Comparison of ENCODE assay signal across 14 mouse cellular contexts in genomic region chr9:66206825-66207224, GRCm38 (mm10). TPM values are rescaled to one million over a fixed set of nuclear protein-coding genes. Genes with fewer than 3 reads are reported as not detected.
A peak's percentile ranks its signal among the peaks of the same experiment; 100 is the strongest.
DNase-seq lines count a peak whose midpoint lies in the region; ATAC-seq lines count a peak whose summit lies in the region.
"Had no signal": no experiment of that assay in that cellular context is flagged by ENCODE, and none has a peak within 500 bp of the region (broad histone marks: within the 10 kb centered on the region; RNA-seq: fewer than 3 reads in every experiment).

No protein-coding gene starts in this region.

- H3K4me2 ChIP-seq in midbrain, embryonic 15.5 days, result no peak overlapping the region
- H3K4me2 ChIP-seq: neural tube, embryonic 12.5 days had no signal

- no peak for ATAC-seq in midbrain, embryonic 15.5 days (replicated peaks)
- ATAC-seq: activated CD4-positive, CD25-positive, alpha-beta regulatory T cell, adult 4 months; forebrain, embryonic 14.5 days; inflammation-experienced regulatory T-cells, adult 6 months had no signal

- WGBS in midbrain, embryonic 15.5 days, result 76% methylated on average over 5 of the region's 5 CpGs
- WGBS in midbrain, embryonic 10.5 days, result 75% methylated on average over 5 of the region's 5 CpGs

- no peak overlapping the region for H3K4me3 ChIP-seq in midbrain, embryonic 15.5 days
- no peak overlapping the region for H3K4me3 ChIP-seq in midbrain, embryonic 10.5 days
- H3K4me3 ChIP-seq: neural tube, embryonic 12.5 days had no signal

- no peaks in the 10 kb centered on the region for H3K36me3 ChIP-seq in midbrain, embryonic 15.5 days (replicated peaks)
- H3K36me3 ChIP-seq in midbrain, embryonic 10.5 days, result no peaks in the 10 kb centered on the region
- H3K36me3 ChIP-seq: neural tube, embryonic 12.5 days had no signal

- no peak overlapping the region for H3K27ac ChIP-seq in midbrain, embryonic 15.5 days
- no peak overlapping the region for H3K27ac ChIP-seq in midbrain, embryonic 10.5 days (replicated peaks)
- H3K27ac ChIP-seq: neural tube, embryonic 12.5 days had no signal

- H3K4me1 ChIP-seq in midbrain, embryonic 15.5 days, result no peaks in the 10 kb centered on the region
- peaks cover 16% of the 10 kb centered on the region for H3K4me1 ChIP-seq in midbrain, embryonic 10.5 days
- H3K4me1 ChIP-seq: neural tube, embryonic 12.5 days had no signal

- peak; percentile 45 to 77 for DNase-seq in urinary bladder, adult 18-20 months (ENCODE audit: low spot score in 2 of 2)
- DNase-seq in urinary bladder, postnatal 10 days (ENCODE audit: low spot score), result no peak
- peak; percentile 97 for DNase-seq in heart, adult 11 months
- peak; percentile 37 to 45 for DNase-seq in heart, postnatal 36 days
- DNase-seq in yolk sac, embryonic 10.5 days (ENCODE audit: low spot score), result peak; percentile 70
- no peak for DNase-seq in gastrocnemius, postnatal 10 days
- DNase-seq in midbrain, embryonic 10.5 days (ENCODE audit: low spot score), result no peak
- DNase-seq: left cerebral cortex, postnatal 4 days; thymus, postnatal 25 days had no signal

- H3K9me3 ChIP-seq in midbrain, embryonic 15.5 days, result no peaks in the 10 kb centered on the region
- H3K9me3 ChIP-seq in midbrain, embryonic 10.5 days (replicated peaks), result no peaks in the 10 kb centered on the region
- H3K9me3 ChIP-seq: neural tube, embryonic 12.5 days had no signal

- no peaks in the 10 kb centered on the region for H3K27me3 ChIP-seq in midbrain, embryonic 15.5 days (replicated peaks)
- H3K27me3 ChIP-seq in midbrain, embryonic 10.5 days (ENCODE audit: low read depth, poor library complexity, severe bottlenecking), result no peaks in the 10 kb centered on the region
- H3K27me3 ChIP-seq: neural tube, embryonic 12.5 days had no signal

- intact Hi-C loops in heart, postnatal 36 days (cut with DNase I), result loop anchor here (2.0 kb wide), 1 partner anchor 48 kb away; the partner anchor contains the start of gene Dapk2

- H3K9ac ChIP-seq in midbrain, embryonic 15.5 days, result no peak overlapping the region
- H3K9ac ChIP-seq: neural tube, embryonic 12.5 days had no signal

RNA-seq across cellular contexts. Expression of gene Dapk2, which starts 48.8 kb away (rescaled TPM):
- total RNA-seq in heart, postnatal 36 days (2021), result 1 to 10 TPM; 4.6 to 6.2 TPM
- polyA plus RNA-seq in midbrain, embryonic 15.5 days (2015; fragmentation: Nextera tagmentation; extraction: Ambion mirVana), result 0.82 and 1.4 TPM in 2 replicates
- 10 to 100 TPM; 15.5 to 19.1 TPM for total RNA-seq in gastrocnemius, postnatal 10 days (2021)
- polyA plus RNA-seq in midbrain, embryonic 10.5 days (2016; fragmentation: Nextera tagmentation; extraction: Ambion mirVana), result 6.3 TPM in 2 replicates

Comparison
In these comparisons a context has a peak if more than half of its experiments do, and no peak if none do; other contexts are left out.
1. DNase-seq: peak in urinary bladder, adult 18-20 months (2 of 2), heart, adult 11 months (single experiment), heart, postnatal 36 days (2 of 2) and yolk sac, embryonic 10.5 days (single experiment); none in urinary bladder, postnatal 10 days (single experiment), gastrocnemius, postnatal 10 days (single experiment) and midbrain, embryonic 10.5 days (single experiment).